Mouse (Mus musculus) embryonic facial prominence, embryonic 12.5 days (tissue): ENCODE measurements around the gene Gm17660. TPM values are rescaled to one million over a fixed set of nuclear protein-coding genes. Genes with fewer than 3 reads are reported as not detected.

ENCODE experiments used
- ATAC-seq: fragments of 200-750 bp; cut with Nextera tagmentation; 2 replicates; pipeline ENCODE4 v1.8.0; 2017; ENCODE audit not compliant: insufficient number of reproducible peaks, insufficient read depth, low FRiP score, low TSS enrichment
- H3K27ac ChIP-seq: fragments of 300-500 bp; sonication (generic); 2 replicates; pipeline ENCODE4 v1.5.1; 2016; ENCODE audit warnings: mild to moderate bottlenecking
- H3K27me3 ChIP-seq: fragments of 300-500 bp; sonication (generic); 2 replicates; pipeline ENCODE4 v1.6.1; 2016; ENCODE audit warnings: mild to moderate bottlenecking, moderate library complexity
- H3K36me3 ChIP-seq: fragments of 300-500 bp; sonication (generic); 2 replicates; pipeline ENCODE4 v1.6.1; 2016; ENCODE audit warnings: mild to moderate bottlenecking
- H3K4me1 ChIP-seq: fragments of 300-500 bp; sonication (generic); 2 replicates; pipeline ENCODE4 v1.6.1; 2016
- H3K4me2 ChIP-seq: fragments of 300-500 bp; sonication (generic); replicated peaks from 2 replicates; pipeline ENCODE4 v1.6.1; 2016; ENCODE audit warnings: mild to moderate bottlenecking, moderate library complexity
- H3K4me3 ChIP-seq: fragments of 300-500 bp; sonication (generic); 2 replicates; pipeline ENCODE4 v1.5.1; 2016; ENCODE audit warnings: mild to moderate bottlenecking
- H3K9ac ChIP-seq: fragments of 300-500 bp; sonication (generic); 2 replicates; pipeline ENCODE4 v1.6.1; 2016; ENCODE audit warnings: mild to moderate bottlenecking, moderate library complexity
- H3K9me3 ChIP-seq: fragments of 300-500 bp; sonication (generic); 2 replicates; pipeline ENCODE4 v1.6.1; 2016; ENCODE audit warnings: mild to moderate bottlenecking, moderate library complexity
- WGBS: fragments of 180-500 bp; shearing (Covaris S2); methylation state at CpG from one replicate; pipeline ENCODE4 v1.1.7; 2016; 5-methylcytosine and 5-hydroxymethylcytosine counted together
- polyA plus RNA-seq: library from polyadenylated mRNA; unstranded; fragments of >200 nt; fragmentation: Nextera tagmentation; extraction: Ambion mirVana; gene quantifications from 2 replicates; pipeline ENCODE4 v1.2.1, GENCODE M21; 2016

Gene Gm17660
- polyA plus RNA-seq, 1 experiment from 2014 or later, result not detected

GRCm38 (mm10) chr5:104052956-104053355, 24.5 kb downstream of the Gm17660 start:
- Histone ChIP-seq H3K4me2 (no peak overlapping the region), H3K36me3 (peaks cover 40% of the 10 kb centered on the region), H3K27me3 (no peaks in the 10 kb centered on the region), H3K4me1 (0 out of 2 replicates have a peak, but pooled peaks cover under 1% of the 10 kb centered on the region), H3K27ac (no peak overlapping the region), H3K9ac (no peak overlapping the region), H3K9me3 (no peaks in the 10 kb centered on the region), H3K4me3 (no peak overlapping the region)
- ATAC-seq, result no peak
- WGBS, result 55% methylated on average over 8 of the region's 8 CpGs

DNA sequence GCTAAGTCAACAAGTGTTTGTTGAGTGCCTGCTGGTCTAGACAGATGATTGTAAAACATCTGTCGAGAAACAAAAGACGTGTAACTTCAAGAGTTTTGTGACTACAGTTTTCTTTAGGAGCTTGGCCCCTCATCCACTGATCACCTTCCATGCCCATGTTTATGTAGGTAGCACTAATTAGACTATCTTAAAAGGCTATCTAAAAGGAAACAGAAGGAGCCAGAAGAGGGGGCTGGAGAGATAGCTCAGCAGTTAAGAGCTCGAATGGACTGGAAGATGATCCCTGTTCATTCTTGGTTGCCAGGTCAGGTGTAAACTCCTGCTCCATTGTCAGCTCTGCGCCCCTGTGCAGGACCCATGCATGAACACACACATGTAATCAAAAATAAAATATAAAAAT, 29.3 kb downstream of the Gm17660 start:
- Histone ChIP-seq H3K4me2 (peak overlapping the region; percentile 71), H3K27me3 (no peaks in the 10 kb centered on the region), H3K9ac (no peak overlapping the region), H3K9me3 (no peaks in the 10 kb centered on the region), H3K27ac (no peak overlapping the region), H3K4me3 (peak overlapping the region; percentile 74), H3K4me1 (0 out of 2 replicates have a peak, but pooled peaks cover 3% of the 10 kb centered on the region), H3K36me3 (peaks cover 27% of the 10 kb centered on the region)
- WGBS, result 53% methylated on average over 4 of the region's 4 CpGs
- no peak for ATAC-seq

DNA sequence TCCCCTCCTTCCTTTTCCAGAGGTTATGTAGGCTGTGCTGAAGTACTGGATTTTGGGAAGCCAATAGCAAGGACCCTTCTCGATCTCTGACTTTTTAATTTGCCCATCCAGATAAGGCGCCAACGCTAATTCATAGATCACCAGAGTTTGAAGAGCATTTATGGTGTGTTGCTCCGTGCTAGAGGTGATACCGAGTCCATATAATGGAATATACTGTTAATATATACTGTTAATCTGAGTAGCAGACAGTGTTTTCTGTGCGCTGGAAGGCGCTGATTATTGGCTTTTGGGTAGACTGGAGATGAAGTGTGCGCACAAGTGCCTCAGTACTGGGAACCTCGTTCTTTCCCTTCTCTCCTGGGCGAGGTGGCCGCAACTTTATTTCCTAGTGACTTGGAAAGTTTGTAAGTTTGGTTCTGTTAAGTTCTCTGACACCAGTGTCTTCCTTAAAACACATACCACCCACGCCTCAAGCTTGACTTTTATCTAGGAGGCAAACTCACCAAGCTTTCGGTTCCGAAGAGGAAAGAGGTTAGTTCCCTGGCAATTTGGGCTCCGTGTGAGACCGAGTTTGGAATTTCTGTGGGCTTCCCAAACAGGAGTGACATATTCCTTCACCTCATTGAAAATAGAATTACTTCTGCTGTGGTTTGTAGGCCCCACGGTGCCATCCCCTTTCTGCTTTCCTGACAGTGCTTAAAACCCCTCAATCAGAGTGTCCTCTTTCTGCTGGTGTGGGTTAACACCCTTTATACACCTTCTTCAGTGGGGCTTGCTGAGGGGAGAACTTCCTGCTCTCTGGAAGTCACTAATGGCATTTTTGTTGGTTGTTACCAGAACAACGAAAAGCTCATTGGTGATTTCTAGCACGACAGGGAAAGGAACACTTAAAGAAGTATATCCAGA, 30.0 kb downstream of the Gm17660 start:
- no peaks in the 10 kb centered on the region for H3K9me3 ChIP-seq
- H3K4me1 ChIP-seq, result 0 out of 2 replicates have a peak, but pooled peaks cover 3% of the 10 kb centered on the region
- H3K36me3 ChIP-seq, result peaks cover 22% of the 10 kb centered on the region
- H3K27me3 ChIP-seq, result no peaks in the 10 kb centered on the region
- ATAC-seq, result no peak
- peak overlapping the region; percentile 74 for H3K4me3 ChIP-seq
- H3K27ac ChIP-seq, result peak overlapping the region; percentile 88
- H3K4me2 ChIP-seq, result peak overlapping the region; percentile 71
- peak overlapping the region; percentile 67 for H3K9ac ChIP-seq
- WGBS, result 7% methylated on average over 19 of the region's 19 CpGs

DNA sequence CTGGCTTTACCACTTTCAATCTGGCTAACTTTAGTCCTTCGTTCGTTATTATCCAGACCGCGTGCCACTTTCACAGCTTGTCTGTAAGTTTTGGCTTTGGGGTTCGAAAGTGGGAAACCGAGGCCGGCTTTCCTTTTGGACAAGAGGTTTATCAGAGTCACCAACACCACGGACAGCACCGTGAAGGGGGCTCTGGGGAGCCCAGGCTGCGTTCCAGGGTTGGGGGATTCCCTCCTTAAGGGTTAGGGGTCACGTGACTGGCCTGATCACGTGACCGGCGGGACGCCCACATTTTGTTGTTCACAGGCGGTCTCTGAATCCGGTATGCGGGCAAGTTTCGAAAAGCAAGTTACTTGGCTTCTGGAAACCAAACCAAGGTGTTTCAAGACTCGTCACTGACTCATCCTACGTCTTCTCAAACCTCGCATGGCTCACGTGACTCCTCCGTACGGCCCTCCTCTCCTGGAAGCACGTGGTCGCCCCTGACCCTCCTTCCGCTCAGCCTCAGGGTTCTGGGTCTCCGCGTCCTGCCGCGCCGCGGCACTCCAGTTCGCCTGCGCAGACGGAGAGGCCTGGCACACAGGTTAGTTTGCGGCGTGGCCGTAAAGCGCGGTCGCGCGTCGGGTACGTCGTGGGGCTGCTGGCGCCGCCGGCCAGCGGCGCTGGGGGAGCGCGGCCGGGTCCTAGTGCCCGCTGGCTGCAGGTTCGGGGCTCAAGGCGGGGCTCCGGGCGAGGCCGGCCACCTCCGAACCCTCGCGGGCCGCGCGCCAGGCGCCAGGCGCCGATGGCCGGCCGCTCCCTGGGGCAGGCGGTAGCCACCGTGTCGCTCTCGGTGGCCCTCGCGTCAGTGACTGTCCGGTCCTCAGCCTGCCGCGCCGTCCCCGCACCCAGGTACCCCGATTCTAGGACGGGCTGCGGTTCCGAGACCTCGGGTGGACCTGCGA, 30.9 kb downstream of the Gm17660 start, which contains the start of gene Nudt9:
TSS of gene Nudt9 (plus strand) at position 51 of the 944 bp plus-strand sequence.
- H3K4me3 ChIP-seq, result peak within 1 kb of the TSS; percentile 74
- H3K4me1 ChIP-seq, result 0 out of 2 replicates have a peak, but pooled peaks cover 3% of the 10 kb centered on the region

GRCm38 (mm10) chr5:104043704-104044103, 33.7 kb downstream of the Gm17660 start:
- no peak overlapping the region for H3K4me3 ChIP-seq
- no peak overlapping the region for H3K27ac ChIP-seq
- H3K9me3 ChIP-seq, result no peaks in the 10 kb centered on the region
- no peak overlapping the region for H3K4me2 ChIP-seq
- no peak for ATAC-seq
- H3K36me3 ChIP-seq, result no peaks in the 10 kb centered on the region
- H3K9ac ChIP-seq, result no peak overlapping the region
- WGBS, result 67% methylated on average over 2 of the region's 2 CpGs
- 0 out of 2 replicates have a peak, but pooled peaks cover 3% of the 10 kb centered on the region for H3K4me1 ChIP-seq
- H3K27me3 ChIP-seq, result no peaks in the 10 kb centered on the region

More for the DNA sequence above, 30.9 kb downstream of the Gm17660 start, which contains the start of gene Nudt9:
- Histone ChIP-seq H3K4me2 (peak within 1 kb of the TSS; percentile 71), H3K9me3 (no peaks in the 10 kb centered on the region), H3K9ac (peak within 1 kb of the TSS; percentile 67), H3K27ac (peak within 1 kb of the TSS; percentile 88), H3K36me3 (peaks cover 13% of the 10 kb centered on the region), H3K27me3 (no peaks in the 10 kb centered on the region)
- peak; percentile 98 for ATAC-seq
- WGBS, result 5% methylated on average over 90 of the region's 90 CpGs

- Histone ChIP-seq H3K36me3 (no peaks in the 10 kb centered on the region), H3K4me3 (no peak overlapping the region), H3K9ac (no peak overlapping the region), H3K27me3 (no peaks in the 10 kb centered on the region), H3K27ac (no peak overlapping the region), H3K9me3 (no peaks in the 10 kb centered on the region), H3K4me2 (no peak overlapping the region), H3K4me1 (0 out of 2 replicates have a peak, but pooled peaks cover 3% of the 10 kb centered on the region)
- no peak for ATAC-seq
- 85% methylated on average over 2 of the region's 2 CpGs for WGBS
Observed at GRCm38 (mm10) chr5:104042906-104043305, 34.5 kb downstream of the Gm17660 start.

DNA sequence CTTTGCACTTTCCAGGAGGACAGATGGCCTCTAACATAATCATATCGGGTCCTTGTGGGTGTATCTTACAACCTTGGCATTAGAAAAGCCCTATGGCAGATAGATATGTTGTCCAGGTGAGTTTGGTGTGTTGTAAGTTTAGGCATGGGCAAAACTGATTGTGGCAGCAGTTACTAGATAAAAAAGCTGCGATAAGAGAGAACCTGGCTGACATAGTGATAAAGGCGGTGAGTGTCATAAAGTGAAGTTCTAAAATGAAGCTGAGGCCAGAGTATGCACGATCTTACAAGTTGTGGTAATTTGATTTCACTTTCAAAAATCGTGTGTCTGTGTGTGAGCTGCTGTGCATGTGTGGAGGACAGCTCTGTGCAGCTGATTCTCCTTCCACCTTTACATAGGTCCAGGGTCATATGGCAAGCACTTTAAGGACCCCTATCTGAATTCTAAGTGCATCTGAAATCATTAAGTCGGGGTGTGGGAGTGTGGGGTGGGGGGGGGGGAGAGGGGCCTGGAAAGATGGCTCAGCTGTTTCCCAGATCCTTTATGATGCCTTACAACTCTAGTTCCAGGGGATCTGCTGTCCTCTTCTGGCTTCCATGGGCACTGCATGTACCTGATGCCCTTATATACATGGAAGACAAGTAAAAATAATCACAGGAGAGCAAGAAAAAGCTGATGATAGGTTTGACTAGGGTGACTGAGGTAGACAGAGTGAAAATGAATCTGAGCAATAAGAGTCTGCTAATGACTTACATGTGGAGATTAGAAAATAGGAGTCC, 38.1 kb downstream of the Gm17660 start:
- no peak overlapping the region for H3K27ac ChIP-seq
- H3K27me3 ChIP-seq, result no peaks in the 10 kb centered on the region
- no peak overlapping the region for H3K4me2 ChIP-seq
- H3K36me3 ChIP-seq, result no peaks in the 10 kb centered on the region
- no peak for ATAC-seq
- H3K4me1 ChIP-seq, result no peaks in the 10 kb centered on the region
- H3K4me3 ChIP-seq, result no peak overlapping the region
- H3K9ac ChIP-seq, result no peak overlapping the region
- 71% methylated on average over 6 of the region's 6 CpGs for WGBS
- no peaks in the 10 kb centered on the region for H3K9me3 ChIP-seq

DNA sequence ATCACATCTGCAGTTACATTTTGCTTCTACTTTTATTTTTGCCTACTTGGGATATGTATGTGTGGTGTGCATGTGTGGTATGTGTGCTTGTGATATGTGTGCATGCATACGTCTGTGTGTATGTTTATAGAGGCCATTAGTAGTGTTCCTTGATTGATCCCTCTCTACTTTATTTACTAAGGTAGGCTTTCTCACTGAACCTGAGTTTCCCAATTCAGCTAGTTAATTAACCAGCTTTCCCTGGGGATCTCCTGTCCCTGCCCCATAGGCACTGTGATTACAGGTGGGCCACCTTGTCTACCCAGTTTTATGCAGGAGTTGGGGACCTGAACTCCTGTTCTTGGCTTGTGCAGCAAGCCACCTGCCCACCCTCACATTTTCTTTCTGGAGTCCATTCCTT, 40.7 kb downstream of the Gm17660 start:
- WGBS, result 82% methylated on average over 1 of the region's 1 CpGs
- Histone ChIP-seq H3K4me1 (no peaks in the 10 kb centered on the region), H3K27me3 (no peaks in the 10 kb centered on the region), H3K27ac (no peak overlapping the region), H3K4me3 (no peak overlapping the region), H3K36me3 (no peaks in the 10 kb centered on the region), H3K9me3 (no peaks in the 10 kb centered on the region), H3K4me2 (no peak overlapping the region), H3K9ac (no peak overlapping the region)
- no peak for ATAC-seq

DNA sequence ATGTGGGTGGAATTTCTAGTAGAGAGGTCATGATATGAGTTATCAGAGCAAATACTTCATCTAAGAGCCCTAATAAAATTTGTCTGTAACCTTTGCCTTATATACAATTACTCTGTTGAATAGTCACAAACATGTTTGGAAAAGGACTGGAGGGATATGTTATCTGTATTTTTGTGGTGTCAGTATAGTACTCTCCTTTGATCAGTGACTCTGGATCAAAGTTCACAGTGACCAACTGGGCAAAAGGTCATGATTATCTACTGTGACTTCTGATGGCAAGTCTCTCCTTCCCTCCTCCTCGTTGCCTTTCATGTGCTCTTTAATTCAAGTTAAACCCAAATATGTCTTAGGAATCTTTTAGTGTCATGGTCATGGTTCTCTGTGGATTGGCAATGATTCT, 41.6 kb downstream of the Gm17660 start:
- WGBS, result 56% methylated on average over 1 of the region's 1 CpGs
- no peak for ATAC-seq
- no peak overlapping the region for H3K4me2 ChIP-seq

DNA sequence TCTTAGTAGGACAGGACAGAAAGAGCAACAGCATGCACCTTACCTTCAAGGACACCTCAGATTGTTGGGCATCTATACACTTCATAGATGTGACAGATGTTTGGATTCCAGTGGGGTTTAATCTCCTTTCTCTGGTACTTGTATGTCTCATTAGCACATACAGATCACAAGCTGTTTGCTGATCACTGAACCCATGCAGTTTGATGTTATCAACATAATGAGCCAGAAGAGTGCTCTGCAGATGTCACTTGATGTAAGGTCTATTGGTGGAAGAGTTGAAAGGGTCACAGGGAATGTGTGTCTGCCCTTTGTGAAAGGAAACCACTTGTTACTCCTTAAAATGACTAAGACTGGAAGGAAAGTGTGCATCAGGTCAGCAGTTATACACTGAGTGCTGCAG, 42.3 kb downstream of the Gm17660 start:
- Histone ChIP-seq H3K36me3 (no peaks in the 10 kb centered on the region), H3K27me3 (no peaks in the 10 kb centered on the region), H3K4me3 (no peak overlapping the region), H3K27ac (no peak overlapping the region), H3K4me2 (no peak overlapping the region), H3K9me3 (no peaks in the 10 kb centered on the region), H3K4me1 (no peaks in the 10 kb centered on the region), H3K9ac (no peak overlapping the region)
- ATAC-seq, result no peak

More for the DNA sequence above, 41.6 kb downstream of the Gm17660 start:
- Histone ChIP-seq H3K9ac (no peak overlapping the region), H3K4me3 (no peak overlapping the region), H3K9me3 (no peaks in the 10 kb centered on the region), H3K27ac (no peak overlapping the region), H3K36me3 (no peaks in the 10 kb centered on the region), H3K4me1 (no peaks in the 10 kb centered on the region), H3K27me3 (no peaks in the 10 kb centered on the region)
